Mouse (Mus musculus) spleen, adult 2 months (tissue): ENCODE measurements around the gene Parp16. TPM values are rescaled to one million over a fixed set of nuclear protein-coding genes. Genes with fewer than 3 reads are reported as not detected.

Experiments used
- DNase-seq, 2 experiments: peaks; one replicate each; pipeline versions ENCODE4 v3.0.0 to v3.0.0-alpha.2; 2012 to 2021; ENCODE audit warnings: low spot score in 2 of 2, low read depth in 1 of 2
- H3K27ac ChIP-seq: fragments of 200-500 bp; 2 replicates; pipeline ENCODE4 v1.5.1; 2012; ENCODE audit warnings: low read length, inconsistent platforms; ENCODE audit not compliant: insufficient read depth
- H3K27me3 ChIP-seq: fragments of 200-500 bp; 2 replicates; pipeline ENCODE4 v1.6.1; 2012; ENCODE audit warnings: mild to moderate bottlenecking, moderate library complexity, low read length, inconsistent platforms; ENCODE audit not compliant: control insufficient read depth, insufficient read depth
- H3K36me3 ChIP-seq: fragments of 200-500 bp; 2 replicates; pipeline ENCODE4 v1.6.1; 2012; ENCODE audit warnings: mild to moderate bottlenecking, low read length, inconsistent platforms; ENCODE audit not compliant: control insufficient read depth, insufficient read depth
- H3K4me1 ChIP-seq: fragments of 200-500 bp; 2 replicates; pipeline ENCODE4 v1.6.1; 2011; ENCODE audit warnings: inconsistent platforms; ENCODE audit not compliant: control insufficient read depth, insufficient read depth, insufficient read length
- H3K4me3 ChIP-seq: fragments of 200-500 bp; 2 replicates; pipeline ENCODE4 v1.5.1; 2011; ENCODE audit warnings: mild to moderate bottlenecking, inconsistent platforms; ENCODE audit not compliant: insufficient read depth, insufficient read length; ENCODE audit errors: extremely low read depth
- CTCF ChIP-seq: fragments of 200-500 bp; IDR thresholded peaks from 2 replicates; pipeline ENCODE4 v1.5.1; 2011; ENCODE audit warnings: mild to moderate bottlenecking, inconsistent platforms; ENCODE audit not compliant: insufficient read depth, insufficient read length, insufficient replicate concordance; ENCODE audit errors: extremely low read depth
- POLR2A ChIP-seq: fragments of 200-500 bp; IDR thresholded peaks from 2 replicates; pipeline ENCODE4 v1.6.1; 2011; ENCODE audit warnings: low read depth, low read length, inconsistent platforms
- WGBS: fragments of 180-500 bp; shearing (Covaris S2); methylation state at CpG from one replicate; pipeline ENCODE4 v1.1.7; 2018; 5-methylcytosine and 5-hydroxymethylcytosine counted together
- polyA plus RNA-seq: library from polyadenylated mRNA; depleted of rRNA; stranded (reverse); fragments of >200 nt; gene quantifications from 2 replicates; pipeline ENCODE4 v1.2.3, GENCODE M21; 2012

Gene Parp16
- polyA plus RNA-seq, 1 experiment: 7.4 TPM

- Histone ChIP-seq H3K27ac (no peak overlapping the region), H3K4me3 (no peak overlapping the region), H3K27me3 (no peaks in the 10 kb centered on the region), H3K4me1 (no peaks in the 10 kb centered on the region), H3K36me3 (no peaks in the 10 kb centered on the region)
- DNase-seq: no peak
- 89% methylated on average over 32 of the region's 32 CpGs for WGBS
- no peak for TF ChIP-seq POLR2A
- no peak for TF ChIP-seq CTCF
Observed at GRCm38 (mm10) chr9:65208293-65209179, 13.4 kb downstream of the Parp16 start.

GRCm38 (mm10) chr9:65211598-65211997, 16.4 kb downstream of the Parp16 start:
- Histone ChIP-seq H3K27ac (no peak overlapping the region), H3K27me3 (no peaks in the 10 kb centered on the region), H3K4me3 (no peak overlapping the region), H3K36me3 (no peaks in the 10 kb centered on the region), H3K4me1 (peaks cover 9% of the 10 kb centered on the region)
- TF ChIP-seq POLR2A: no peak
- DNase-seq: no peak
- 70% methylated on average over 1 of the region's 1 CpGs for WGBS

- peak overlapping the region; percentile 52 for H3K27ac ChIP-seq
- H3K4me3 ChIP-seq: peak overlapping the region; percentile 90; the same call in 1 of the 2 replicates
- TF ChIP-seq CTCF (no peak), POLR2A (no peak)
Observed at GRCm38 (mm10) chr9:65214425-65214777, 19.2 kb downstream of the Parp16 start.

GRCm38 (mm10) chr9:65214778-65215493, 19.8 kb downstream of the Parp16 start:
- 0 out of 2 replicates have a peak, but pooled peaks have one; percentile 1 for TF ChIP-seq POLR2A
- 0 out of 2 replicates have a peak, but pooled peaks have one; percentile 7 for TF ChIP-seq CTCF
- H3K4me1 ChIP-seq: peaks cover 17% of the 10 kb centered on the region
- peak overlapping the region; percentile 90 for H3K4me3 ChIP-seq
- no peaks in the 10 kb centered on the region for H3K36me3 ChIP-seq
- peak in 1 of 2 experiments; percentile 84 for DNase-seq
- under 1% methylated on average over 48 of the region's 59 CpGs for WGBS
- H3K27ac ChIP-seq: peak overlapping the region; percentile 72
- H3K27me3 ChIP-seq: no peaks in the 10 kb centered on the region

More at GRCm38 (mm10) chr9:65214425-65214777, 19.2 kb downstream of the Parp16 start:
- DNase-seq: no peak
- no peaks in the 10 kb centered on the region for H3K27me3 ChIP-seq
- peaks cover 17% of the 10 kb centered on the region for H3K4me1 ChIP-seq
- no peaks in the 10 kb centered on the region for H3K36me3 ChIP-seq
- 31% methylated on average over 10 of the region's 10 CpGs for WGBS

GRCm38 (mm10) chr9:65215494-65216126, 20.5 kb downstream of the Parp16 start:
- TF ChIP-seq POLR2A: no peak
- TF ChIP-seq CTCF: no peak
- no peak for DNase-seq

GRCm38 (mm10) chr9:65216972-65217371, 21.8 kb downstream of the Parp16 start:
- peak in 1 of 2 experiments; percentile 41 for DNase-seq
- no peaks in the 10 kb centered on the region for H3K36me3 ChIP-seq
- no peaks in the 10 kb centered on the region for H3K27me3 ChIP-seq
- H3K27ac ChIP-seq: peak overlapping the region; percentile 79
- H3K4me3 ChIP-seq: peak overlapping the region; percentile 50; the same call in 1 of the 2 replicates
- H3K4me1 ChIP-seq: peaks cover 17% of the 10 kb centered on the region
- WGBS: 6% methylated on average over 8 of the region's 8 CpGs
- no peak for TF ChIP-seq POLR2A
- no peak for TF ChIP-seq CTCF

More at GRCm38 (mm10) chr9:65215494-65216126, 20.5 kb downstream of the Parp16 start:
- Histone ChIP-seq H3K36me3 (no peaks in the 10 kb centered on the region), H3K27me3 (no peaks in the 10 kb centered on the region), H3K4me3 (peak overlapping the region; percentile 90), H3K4me1 (peaks cover 17% of the 10 kb centered on the region), H3K27ac (peak overlapping the region; percentile 72)
- 8% methylated on average over 31 of the region's 31 CpGs for WGBS
